Mouse (Mus musculus): ENCODE measurements around the gene Emc10. TPM values are rescaled to one million over a fixed set of nuclear protein-coding genes. Genes with fewer than 3 reads are reported as not detected.

Emc10 gene
- polyA plus RNA-seq, 1 experiment from 2014 or later, result 132 TPM

DNA sequence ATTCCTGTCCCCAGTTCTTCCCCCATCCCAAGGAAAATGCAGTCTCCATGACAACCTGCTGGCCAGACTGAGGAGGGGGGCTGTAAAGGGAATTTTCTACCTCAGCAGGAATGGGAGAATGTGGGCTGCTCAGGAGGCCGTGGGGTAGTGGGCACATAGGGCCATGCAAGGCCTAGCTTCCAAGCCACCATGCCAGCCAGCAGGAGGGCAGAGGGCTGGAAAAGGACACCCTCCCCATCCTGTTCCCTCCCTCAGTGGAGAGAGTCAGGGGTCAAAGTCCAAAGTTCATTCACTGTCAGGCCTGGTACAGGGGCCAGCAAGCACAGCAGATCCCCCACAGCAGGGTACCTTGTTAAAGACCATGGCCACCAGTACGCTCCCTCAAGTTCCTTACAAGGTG is 31.2 kb downstream of the Emc10 start, which contains the start of gene Aspdh:
Gene Aspdh (plus strand): TSS at position 281 of the 400 bp plus-strand sequence.
- H3K27me3 ChIP-seq, result peaks cover 26% of the 10 kb centered on the region
- H3K9ac ChIP-seq (replicated peaks), result peak within 1 kb of the TSS; percentile 12; the same call in 1 of the 2 replicates
- WGBS, result 50% methylated on average over 2 of the region's 2 CpGs
- H3K4me3 ChIP-seq, result no peak within 1 kb of the TSS
- peaks cover 36% of the 10 kb centered on the region for H3K36me3 ChIP-seq
- ATAC-seq (ENCODE audit: low FRiP score, low read depth), result no peak
- H3K4me2 ChIP-seq (replicated peaks), result peak within 1 kb of the TSS; percentile 6; the same call in 1 of the 2 replicates
- H3K4me1 ChIP-seq, result peaks cover 57% of the 10 kb centered on the region
- peak within 1 kb of the TSS; percentile 89 for H3K27ac ChIP-seq (replicated peaks)
- no peaks in the 10 kb centered on the region for H3K9me3 ChIP-seq

DNA sequence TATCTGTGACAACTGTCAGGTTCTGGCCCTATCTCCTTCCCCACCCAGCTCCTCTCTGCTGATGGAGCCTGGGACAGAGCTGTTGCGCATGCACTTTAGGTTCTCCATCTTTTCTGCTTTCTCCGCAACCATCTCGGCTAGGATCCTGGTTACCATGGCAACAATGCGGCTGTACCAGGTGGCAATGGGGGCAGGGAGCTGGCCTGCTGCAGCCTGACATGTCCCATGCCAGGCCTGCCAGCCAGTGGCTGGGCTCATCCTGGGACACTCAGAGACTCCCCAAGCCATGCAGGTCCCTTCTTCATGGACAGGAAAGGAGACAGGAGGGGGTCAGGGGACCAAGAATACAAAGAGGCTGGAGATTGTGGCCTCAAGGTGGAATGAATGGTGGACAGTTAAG is 31.8 kb downstream of the Emc10 start:
- H3K27ac ChIP-seq (replicated peaks), result peak overlapping the region; percentile 89
- 0 out of 2 replicates have a peak overlapping the region, but pooled peaks have one; percentile 12 for H3K9ac ChIP-seq (replicated peaks)
- ATAC-seq (ENCODE audit: low FRiP score, low read depth), result no peak
- peak overlapping the region; percentile 6; the same call in 1 of the 2 replicates for H3K4me2 ChIP-seq (replicated peaks)
- H3K9me3 ChIP-seq, result no peaks in the 10 kb centered on the region
- H3K36me3 ChIP-seq, result peaks cover 41% of the 10 kb centered on the region
- H3K4me3 ChIP-seq, result no peak overlapping the region
- peaks cover 55% of the 10 kb centered on the region for H3K4me1 ChIP-seq
- peaks cover 29% of the 10 kb centered on the region for H3K27me3 ChIP-seq
- 15% methylated on average over 4 of the region's 4 CpGs for WGBS

DNA sequence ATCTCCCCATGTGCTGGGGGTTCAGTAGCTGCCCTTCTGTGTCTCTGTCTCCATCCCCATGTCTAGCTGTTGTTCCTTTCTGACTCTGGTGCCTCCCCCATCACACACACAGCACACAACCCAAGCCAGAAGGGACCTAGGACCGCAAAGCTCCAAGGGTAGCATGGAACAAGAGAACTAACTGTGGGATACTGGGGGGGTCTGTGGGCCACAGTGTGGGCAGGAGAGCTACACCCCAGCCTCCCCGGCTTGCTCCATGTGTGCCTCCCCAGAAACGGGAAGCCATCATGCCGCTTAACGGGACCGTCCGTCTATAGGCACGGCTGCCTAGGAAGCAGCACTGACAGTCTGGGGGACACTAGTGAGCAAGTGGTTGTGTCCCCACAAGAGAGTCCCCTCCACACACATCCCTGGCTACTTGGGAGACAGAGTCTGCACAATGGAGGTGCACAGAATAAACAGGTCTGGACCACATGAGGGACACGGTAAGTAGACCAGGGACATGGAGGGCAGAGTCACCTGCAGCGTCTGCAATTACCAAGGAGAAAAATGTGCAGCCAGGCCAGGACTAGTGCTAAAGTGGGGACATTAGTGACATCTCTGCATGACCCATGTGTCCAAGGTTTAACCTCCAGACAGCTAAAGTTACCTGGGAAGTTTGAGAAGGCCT is 32.6 kb downstream of the Emc10 start:
- Histone ChIP-seq H3K27ac (replicated peaks) (peak overlapping the region; percentile 89), H3K4me2 (replicated peaks) (no peak overlapping the region), H3K9ac (replicated peaks) (no peak overlapping the region), H3K36me3 (peaks cover 48% of the 10 kb centered on the region), H3K9me3 (no peaks in the 10 kb centered on the region), H3K4me1 (peaks cover 49% of the 10 kb centered on the region), H3K4me3 (no peak overlapping the region), H3K27me3 (peaks cover 29% of the 10 kb centered on the region)
- WGBS, result 92% methylated on average over 10 of the region's 10 CpGs
- no peak for ATAC-seq (ENCODE audit: low FRiP score, low read depth)

DNA sequence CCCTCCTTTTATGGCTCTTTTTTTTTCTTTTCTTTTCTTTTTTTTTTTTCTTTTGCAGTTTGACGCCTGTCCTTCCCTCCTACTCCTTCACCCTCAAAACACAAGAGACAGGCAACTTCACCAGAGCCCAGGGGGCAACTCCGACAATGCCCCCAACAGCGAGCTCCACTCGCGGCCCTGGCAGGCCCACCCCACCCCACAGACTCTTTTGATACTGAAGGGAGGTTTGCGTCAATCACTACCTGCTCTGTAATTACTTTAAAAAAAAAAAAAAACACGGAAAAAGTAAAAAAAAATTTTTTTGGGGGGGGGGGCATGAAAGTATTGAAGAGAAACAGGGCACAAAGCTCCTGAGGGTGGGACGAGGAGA is 33.3 kb downstream of the Emc10 start:
- H3K27ac ChIP-seq (replicated peaks), result no peak overlapping the region
- H3K9me3 ChIP-seq, result no peaks in the 10 kb centered on the region
- H3K9ac ChIP-seq (replicated peaks), result no peak overlapping the region
- peaks cover 44% of the 10 kb centered on the region for H3K4me1 ChIP-seq
- H3K4me3 ChIP-seq, result no peak overlapping the region
- H3K27me3 ChIP-seq, result peaks cover 29% of the 10 kb centered on the region
- WGBS, result 45% methylated on average over 8 of the region's 8 CpGs
- peaks cover 55% of the 10 kb centered on the region for H3K36me3 ChIP-seq
- no peak for ATAC-seq (ENCODE audit: low FRiP score, low read depth)
- H3K4me2 ChIP-seq (replicated peaks), result no peak overlapping the region

DNA sequence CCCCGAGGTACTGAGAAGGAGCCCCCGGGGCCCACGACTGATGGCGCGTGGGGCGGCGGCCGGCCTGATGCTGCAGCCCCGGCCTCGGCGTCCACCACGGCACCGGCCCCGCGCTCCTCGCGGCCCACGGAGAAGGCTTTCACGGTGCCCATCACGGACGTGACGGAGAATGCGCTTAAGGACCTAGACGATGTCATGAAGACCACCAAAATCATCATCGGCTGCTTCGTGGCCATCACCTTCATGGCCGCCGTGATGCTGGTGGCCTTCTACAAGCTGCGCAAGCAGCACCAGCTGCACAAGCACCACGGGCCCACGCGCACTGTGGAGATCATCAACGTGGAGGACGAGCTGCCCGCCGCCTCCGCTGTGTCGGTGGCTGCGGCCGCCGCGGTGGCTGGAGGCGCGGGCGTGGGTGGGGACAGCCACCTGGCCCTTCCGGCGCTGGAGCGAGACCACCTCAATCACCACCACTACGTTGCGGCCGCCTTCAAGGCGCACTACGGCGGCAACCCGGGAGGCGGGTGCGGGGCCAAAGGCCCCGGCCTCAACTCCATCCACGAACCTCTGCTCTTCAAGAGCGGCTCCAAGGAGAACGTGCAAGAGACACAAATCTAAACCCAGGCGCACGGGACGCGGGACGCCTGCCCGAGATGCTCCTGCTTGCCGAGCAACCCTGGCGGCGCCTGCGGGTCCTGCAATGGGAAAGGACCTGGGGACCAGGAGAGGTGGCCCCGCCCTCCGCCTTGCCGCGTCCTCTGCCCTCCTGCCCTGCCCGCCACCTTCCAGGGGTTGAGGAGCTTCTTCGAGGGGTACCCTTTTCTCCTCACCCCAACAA is 33.9 kb downstream of the Emc10 start:
- Histone ChIP-seq H3K4me3 (no peak overlapping the region), H3K27me3 (peaks cover 29% of the 10 kb centered on the region), H3K9me3 (no peaks in the 10 kb centered on the region), H3K9ac (replicated peaks) (no peak overlapping the region), H3K4me2 (replicated peaks) (no peak overlapping the region), H3K27ac (replicated peaks) (no peak overlapping the region), H3K4me1 (peaks cover 44% of the 10 kb centered on the region), H3K36me3 (peaks cover 61% of the 10 kb centered on the region)
- ATAC-seq (ENCODE audit: low FRiP score, low read depth), result no peak
- WGBS, result 29% methylated on average over 76 of the region's 77 CpGs

DNA sequence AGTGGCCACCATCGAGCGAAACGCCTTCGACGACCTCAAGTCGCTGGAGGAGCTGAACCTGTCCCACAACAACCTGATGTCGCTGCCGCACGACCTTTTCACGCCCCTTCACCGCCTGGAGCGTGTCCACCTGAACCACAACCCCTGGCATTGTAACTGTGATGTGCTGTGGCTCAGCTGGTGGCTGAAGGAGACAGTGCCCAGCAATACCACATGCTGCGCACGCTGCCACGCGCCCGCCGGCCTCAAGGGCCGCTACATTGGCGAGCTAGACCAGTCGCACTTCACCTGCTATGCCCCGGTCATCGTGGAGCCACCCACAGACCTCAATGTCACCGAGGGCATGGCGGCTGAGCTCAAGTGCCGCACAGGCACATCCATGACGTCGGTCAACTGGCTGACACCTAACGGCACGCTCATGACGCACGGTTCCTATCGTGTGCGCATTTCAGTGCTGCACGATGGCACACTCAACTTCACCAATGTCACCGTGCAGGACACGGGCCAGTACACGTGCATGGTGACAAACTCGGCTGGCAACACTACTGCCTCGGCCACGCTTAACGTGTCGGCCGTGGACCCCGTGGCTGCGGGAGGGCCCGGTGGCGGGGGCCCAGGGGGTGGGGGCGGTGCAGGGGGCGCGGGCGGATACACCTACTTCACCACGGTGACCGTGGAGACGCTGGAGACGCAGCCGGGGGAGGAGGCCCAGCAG is 34.7 kb downstream of the Emc10 start:
- Histone ChIP-seq H3K27ac (replicated peaks) (no peak overlapping the region), H3K4me3 (no peak overlapping the region), H3K4me2 (replicated peaks) (no peak overlapping the region), H3K4me1 (peaks cover 36% of the 10 kb centered on the region), H3K36me3 (peaks cover 69% of the 10 kb centered on the region), H3K9ac (replicated peaks) (no peak overlapping the region), H3K27me3 (peaks cover 29% of the 10 kb centered on the region), H3K9me3 (no peaks in the 10 kb centered on the region)
- ATAC-seq (ENCODE audit: low FRiP score, low read depth), result no peak
- 73% methylated on average over 57 of the region's 57 CpGs for WGBS

DNA sequence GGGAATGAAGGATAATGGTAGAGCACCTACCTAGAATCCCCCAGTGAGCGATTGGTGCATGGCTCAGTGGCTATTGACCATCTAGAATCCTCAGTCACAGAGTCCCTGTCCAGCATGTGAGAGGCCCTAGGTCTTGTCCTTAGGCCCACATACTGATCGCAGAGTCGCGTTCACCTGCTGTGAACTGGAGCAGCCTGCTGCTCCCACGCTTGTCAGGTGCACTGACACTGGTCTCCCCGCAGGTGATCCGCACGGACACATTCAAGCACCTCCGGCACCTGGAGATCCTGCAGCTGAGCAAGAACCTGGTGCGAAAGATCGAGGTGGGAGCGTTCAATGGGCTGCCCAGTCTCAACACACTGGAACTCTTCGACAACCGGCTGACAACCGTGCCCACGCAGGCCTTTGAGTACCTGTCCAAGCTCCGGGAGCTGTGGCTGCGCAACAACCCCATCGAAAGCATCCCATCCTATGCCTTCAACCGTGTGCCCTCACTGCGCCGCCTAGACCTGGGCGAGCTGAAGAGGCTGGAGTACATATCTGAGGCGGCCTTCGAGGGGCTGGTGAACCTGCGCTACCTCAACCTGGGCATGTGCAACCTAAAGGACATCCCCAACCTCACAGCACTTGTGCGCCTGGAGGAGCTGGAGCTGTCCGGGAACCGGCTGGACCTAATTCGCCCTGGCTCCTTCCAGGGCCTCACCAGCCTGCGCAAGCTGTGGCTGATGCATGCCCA is 35.4 kb downstream of the Emc10 start:
- Histone ChIP-seq H3K9me3 (no peaks in the 10 kb centered on the region), H3K36me3 (peaks cover 76% of the 10 kb centered on the region), H3K27me3 (peaks cover 29% of the 10 kb centered on the region), H3K4me3 (no peak overlapping the region), H3K9ac (replicated peaks) (no peak overlapping the region), H3K27ac (replicated peaks) (no peak overlapping the region), H3K4me1 (peaks cover 34% of the 10 kb centered on the region), H3K4me2 (replicated peaks) (no peak overlapping the region)
- ATAC-seq (ENCODE audit: low FRiP score, low read depth), result no peak
- WGBS, result 82% methylated on average over 31 of the region's 31 CpGs

DNA sequence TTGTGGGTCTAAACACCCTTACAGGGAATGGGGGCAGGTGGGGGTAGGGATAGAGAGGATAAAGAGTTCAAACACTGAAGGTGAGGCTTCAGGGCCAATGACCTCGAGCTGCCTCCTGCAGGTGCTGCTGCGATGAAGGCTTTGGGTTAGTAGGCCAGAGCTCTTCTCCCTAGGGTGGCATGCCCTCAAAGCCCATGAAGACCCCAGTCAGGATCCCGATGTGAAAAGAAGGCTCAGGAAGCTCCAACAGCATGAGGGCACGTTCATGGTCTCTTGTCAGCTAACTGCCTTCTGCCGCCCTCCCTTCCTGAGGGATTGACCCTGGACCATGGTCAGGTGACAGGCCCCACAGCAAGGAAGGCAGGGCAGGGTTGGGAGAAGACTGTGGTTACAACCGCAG is 36.3 kb downstream of the Emc10 start:
- peaks cover 84% of the 10 kb centered on the region for H3K36me3 ChIP-seq
- no peak overlapping the region for H3K27ac ChIP-seq (replicated peaks)
- 80% methylated on average over 6 of the region's 6 CpGs for WGBS
- H3K4me1 ChIP-seq, result peaks cover 28% of the 10 kb centered on the region
- no peak overlapping the region for H3K4me3 ChIP-seq
- peaks cover 29% of the 10 kb centered on the region for H3K27me3 ChIP-seq
- ATAC-seq (ENCODE audit: low FRiP score, low read depth), result no peak
- H3K9ac ChIP-seq (replicated peaks), result no peak overlapping the region
- H3K4me2 ChIP-seq (replicated peaks), result no peak overlapping the region
- no peaks in the 10 kb centered on the region for H3K9me3 ChIP-seq

DNA sequence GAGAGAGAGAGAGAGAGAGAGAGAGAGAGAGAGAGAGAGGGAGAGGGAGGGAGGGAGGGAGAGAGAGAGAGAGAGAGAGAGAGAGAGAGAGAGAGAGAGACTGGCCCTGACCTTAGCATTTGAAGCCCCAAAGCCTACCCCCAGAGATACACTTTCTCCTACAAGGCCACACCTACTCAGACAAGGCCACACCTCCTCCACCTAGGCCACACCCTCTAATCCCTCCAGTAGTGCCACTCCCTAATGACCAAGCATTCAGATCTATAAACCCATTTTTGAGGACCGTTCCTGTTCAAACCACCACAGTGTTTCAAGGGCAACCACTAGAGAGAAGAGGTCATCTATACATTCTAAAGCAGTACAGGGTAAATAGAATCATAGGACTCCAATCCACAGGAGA is 40.0 kb downstream of the Emc10 start:
- peaks cover 82% of the 10 kb centered on the region for H3K36me3 ChIP-seq

DNA sequence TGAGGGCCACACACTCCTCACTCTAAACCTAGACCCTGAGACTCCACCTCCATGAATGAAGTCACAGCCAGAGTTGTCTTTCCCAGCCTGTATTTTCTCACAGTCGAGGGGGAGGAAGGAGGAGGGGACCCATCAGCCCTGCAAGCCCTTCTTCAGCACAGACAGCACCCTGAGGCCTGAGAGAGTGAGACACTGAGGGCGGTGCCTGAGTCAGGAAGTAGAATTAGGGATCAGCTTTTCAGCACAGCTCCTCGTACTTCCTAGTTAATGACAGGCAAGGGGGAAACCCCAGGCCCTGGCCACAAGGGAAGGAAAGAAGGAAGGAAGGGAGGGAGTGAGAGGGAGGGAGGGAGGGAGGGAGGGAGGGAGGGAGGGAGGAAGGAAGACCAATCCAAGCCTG is 43.1 kb downstream of the Emc10 start:
- Histone ChIP-seq H3K9ac (replicated peaks) (no peak overlapping the region), H3K4me3 (no peak overlapping the region), H3K4me2 (replicated peaks) (no peak overlapping the region), H3K4me1 (peaks cover 21% of the 10 kb centered on the region; the same call in 1 of the 2 replicates), H3K27me3 (no peaks in the 10 kb centered on the region), H3K36me3 (peaks cover 81% of the 10 kb centered on the region), H3K9me3 (no peaks in the 10 kb centered on the region), H3K27ac (replicated peaks) (0 out of 2 replicates have a peak overlapping the region, but pooled peaks have one; percentile 39)
- no peak for ATAC-seq (ENCODE audit: low FRiP score, low read depth)
- WGBS, result 18% methylated on average over 3 of the region's 3 CpGs

More for the DNA sequence above, 40.0 kb downstream of the Emc10 start:
- 86% methylated on average over 1 of the region's 1 CpGs for WGBS
- no peak overlapping the region for H3K9ac ChIP-seq (replicated peaks)
- peaks cover 19% of the 10 kb centered on the region; the same call in 1 of the 2 replicates for H3K4me1 ChIP-seq
- H3K27ac ChIP-seq (replicated peaks), result no peak overlapping the region
- no peak overlapping the region for H3K4me2 ChIP-seq (replicated peaks)
- H3K4me3 ChIP-seq, result no peak overlapping the region
- ATAC-seq (ENCODE audit: low FRiP score, low read depth), result no peak
- H3K27me3 ChIP-seq, result peaks cover 13% of the 10 kb centered on the region
- H3K9me3 ChIP-seq, result no peaks in the 10 kb centered on the region

Measured in midbrain, embryonic 12.5 days (tissue).